ENCODE assay signal across 8 mouse cellular contexts in genomic region chr7:45124224-45125143, GRCm38 (mm10). TPM values are rescaled to one million over a fixed set of nuclear protein-coding genes. Genes with fewer than 3 reads are reported as not detected.
DNase-seq lines count a peak whose midpoint lies in the region; ATAC-seq lines count a peak whose summit lies in the region.

Gene Rps11, minus strand, starts transcription at chr7:45124439.

- peak within 1 kb of the TSS; percentile 89 for H3K27ac ChIP-seq in brown adipose tissue, adult 24 weeks (replicated peaks; ENCODE audit: low read depth, low read length)
- H3K27ac ChIP-seq in heart, embryonic 13.5 days (replicated peaks): peak within 1 kb of the TSS; percentile 94
- peak within 1 kb of the TSS; percentile 95 for H3K27ac ChIP-seq in liver, embryonic 12.5 days
- H3K27ac ChIP-seq in stomach, embryonic 15.5 days: peak within 1 kb of the TSS; percentile 88

- no peaks in the 10 kb centered on the region for H3K27me3 ChIP-seq in heart, embryonic 13.5 days (replicated peaks)
- no peaks in the 10 kb centered on the region for H3K27me3 ChIP-seq in liver, embryonic 12.5 days (replicated peaks)
- no peaks in the 10 kb centered on the region for H3K27me3 ChIP-seq in stomach, embryonic 15.5 days (replicated peaks)

- peaks cover 68% of the 10 kb centered on the region for H3K36me3 ChIP-seq in heart, embryonic 13.5 days
- peaks cover 69% of the 10 kb centered on the region for H3K36me3 ChIP-seq in liver, embryonic 12.5 days
- H3K36me3 ChIP-seq in stomach, embryonic 15.5 days: peaks cover 61% of the 10 kb centered on the region

- peak within 1 kb of the TSS; percentile 100 for H3K9ac ChIP-seq in heart, embryonic 13.5 days
- H3K9ac ChIP-seq in liver, embryonic 12.5 days: peak within 1 kb of the TSS; percentile 98
- H3K9ac ChIP-seq in stomach, embryonic 15.5 days: peak within 1 kb of the TSS; percentile 98

- H3K4me1 ChIP-seq in brown adipose tissue, adult 24 weeks (ENCODE audit: control insufficient read depth, insufficient read depth, insufficient read length, low read length): peaks cover 17% of the 10 kb centered on the region
- peaks cover 59% of the 10 kb centered on the region for H3K4me1 ChIP-seq in heart, embryonic 13.5 days
- peaks cover 76% of the 10 kb centered on the region for H3K4me1 ChIP-seq in liver, embryonic 12.5 days
- peaks cover 51% of the 10 kb centered on the region for H3K4me1 ChIP-seq in stomach, embryonic 15.5 days

- H3K4me2 ChIP-seq in heart, embryonic 13.5 days: peak within 1 kb of the TSS; percentile 76
- H3K4me2 ChIP-seq in liver, embryonic 12.5 days: peak within 1 kb of the TSS; percentile 90
- peak within 1 kb of the TSS; percentile 81 for H3K4me2 ChIP-seq in stomach, embryonic 15.5 days

- peak; percentile 100 for DNase-seq in CD4-positive, CD25-positive, alpha-beta regulatory T cell, adult 2 months (ENCODE audit: low read depth, low spot score)
- peak; percentile 95 for DNase-seq in fat pad, adult 2 months (ENCODE audit: extremely low read depth, low read depth, low spot score)
- peak; percentile 99 for DNase-seq in kidney, postnatal 10 days
- DNase-seq in natural killer cell, adult 2 months (ENCODE audit: low spot score in 2 of 2): peak; percentile 97 to 98

- peak; percentile 82 for ATAC-seq in heart, embryonic 13.5 days (ENCODE audit: extremely low read depth, insufficient number of reproducible peaks, low FRiP score, low TSS enrichment)
- ATAC-seq in liver, embryonic 12.5 days: peak; percentile 81
- peak; percentile 82 for ATAC-seq in stomach, embryonic 15.5 days (ENCODE audit: insufficient read depth, low FRiP score, low read depth)

- peak within 1 kb of the TSS; percentile 75 for H3K4me3 ChIP-seq in brown adipose tissue, adult 24 weeks (ENCODE audit: insufficient read depth, low read depth, low read length)
- peak within 1 kb of the TSS; percentile 85 for H3K4me3 ChIP-seq in heart, embryonic 13.5 days
- H3K4me3 ChIP-seq in liver, embryonic 12.5 days: peak within 1 kb of the TSS; percentile 97
- peak within 1 kb of the TSS; percentile 96 for H3K4me3 ChIP-seq in stomach, embryonic 15.5 days (replicated peaks)

- WGBS in heart, embryonic 13.5 days: 1% methylated on average over 59 of the region's 59 CpGs
- under 1% methylated on average over 59 of the region's 59 CpGs for WGBS in liver, embryonic 12.5 days (ENCODE audit: insufficient replicate concordance)
- 1% methylated on average over 59 of the region's 59 CpGs for WGBS in stomach, embryonic 15.5 days

- no peaks in the 10 kb centered on the region for H3K9me3 ChIP-seq in heart, embryonic 13.5 days
- H3K9me3 ChIP-seq in liver, embryonic 12.5 days (replicated peaks): no peaks in the 10 kb centered on the region
- no peaks in the 10 kb centered on the region for H3K9me3 ChIP-seq in stomach, embryonic 15.5 days

RNA-seq across cellular contexts. Expression of gene Rps11, which starts in this region (rescaled TPM):
- polyA plus RNA-seq in brown adipose tissue, adult 24 weeks (2012; ENCODE audit: insufficient read depth, insufficient read length, missing spikeins): 1,258 and 1,344 TPM in 2 replicates
- 982 and 1,095 TPM in 2 replicates for polyA plus RNA-seq in heart, embryonic 13.5 days (2015; fragmentation: Nextera tagmentation; extraction: Ambion mirVana)
- polyA plus RNA-seq in liver, embryonic 12.5 days (2016; fragmentation: Nextera tagmentation; extraction: Ambion mirVana): 1,421 and 1,491 TPM in 2 replicates
- polyA plus RNA-seq in stomach, embryonic 15.5 days (2015; fragmentation: Nextera tagmentation; extraction: Ambion mirVana): 1,420 and 1,462 TPM in 2 replicates

Comparison
In these comparisons a context has a peak if more than half of its experiments do, and no peak if none do; other contexts are left out.
1. Peak in every context shown above with its lines: DNase-seq, ATAC-seq, H3K4me3 ChIP-seq and H3K27ac ChIP-seq.